Mouse (Mus musculus): Measurements from ENCODE around the gene Aup1. TPM values are rescaled to one million over a fixed set of nuclear protein-coding genes. Genes with fewer than 3 reads are reported as not detected.

Aup1 gene
- polyA plus RNA-seq, 1 experiment = 129 TPM

DNA sequence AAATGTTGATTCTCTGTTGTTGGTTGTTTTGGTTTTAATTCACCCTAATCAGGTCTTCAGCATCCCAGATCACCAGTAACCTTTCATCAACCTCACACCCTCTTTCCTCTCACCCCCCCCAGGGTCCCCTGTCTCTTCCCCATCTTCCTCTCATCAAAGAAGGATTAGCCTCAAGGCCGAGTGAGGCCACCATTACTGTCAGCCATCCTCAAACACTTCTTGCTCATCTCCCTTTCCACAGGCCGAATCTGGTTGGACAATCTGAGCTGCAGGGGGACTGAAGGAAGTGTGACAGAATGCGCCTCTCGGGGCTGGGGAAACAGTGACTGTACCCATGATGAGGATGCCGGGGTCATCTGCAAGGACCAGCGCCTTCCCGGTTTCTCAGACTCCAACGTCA lies 17.1 kb upstream of the Aup1 start:
- Histone ChIP-seq H3K4me1 (ENCODE audit: control insufficient read depth, insufficient read depth, low read length) (peaks cover 6% of the 10 kb centered on the region), H3K27ac (ENCODE audit: insufficient read depth, low read length) (no peak overlapping the region), H3K4me3 (ENCODE audit: insufficient read depth, low read length) (no peak overlapping the region)
- no peak for TF ChIP-seq CTCF (IDR thresholded peaks at IDR 0.05; ENCODE audit: borderline replicate concordance, insufficient read depth, low read length)
- TF ChIP-seq POLR2A (IDR thresholded peaks at IDR 0.05; ENCODE audit: low read depth, low read length) = no peak

- Histone ChIP-seq H3K27ac (ENCODE audit: insufficient read depth, low read length) (no peak overlapping the region), H3K4me1 (ENCODE audit: control insufficient read depth, insufficient read depth, low read length) (peaks cover 6% of the 10 kb centered on the region), H3K4me3 (ENCODE audit: insufficient read depth, low read length) (no peak overlapping the region)
- TF ChIP-seq CTCF (IDR thresholded peaks at IDR 0.05; ENCODE audit: borderline replicate concordance, insufficient read depth, low read length) (no peak), POLR2A (IDR thresholded peaks at IDR 0.05; ENCODE audit: low read depth, low read length) (no peak)
Observed at GRCm38 (mm10) chr6:83038496-83039012, 15.8 kb upstream of the Aup1 start.

DNA sequence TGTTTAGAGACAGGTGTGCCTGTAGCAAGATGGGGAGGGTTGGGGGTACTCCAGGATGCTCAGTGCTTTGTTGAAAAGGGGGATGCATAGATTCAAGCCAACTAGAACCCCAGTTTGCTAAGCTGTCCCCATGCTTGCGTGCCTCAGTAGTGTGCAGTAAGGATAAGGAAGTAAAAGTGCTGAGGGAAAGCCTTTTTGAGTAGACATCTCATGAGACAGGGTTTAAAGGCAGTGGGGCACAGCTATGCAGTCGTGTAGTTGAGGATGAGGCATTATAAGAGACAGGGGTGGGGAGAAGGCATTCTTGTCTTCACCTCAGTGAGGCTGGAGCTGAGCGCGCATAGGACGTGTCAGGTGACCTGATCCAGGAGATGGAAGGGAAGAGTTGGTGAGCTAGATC lies 13.7 kb upstream of the Aup1 start:
- TF ChIP-seq POLR2A (IDR thresholded peaks at IDR 0.05; ENCODE audit: low read depth, low read length) (no peak), CTCF (IDR thresholded peaks at IDR 0.05; ENCODE audit: borderline replicate concordance, insufficient read depth, low read length) (no peak)
- H3K27ac ChIP-seq (ENCODE audit: insufficient read depth, low read length) = no peak overlapping the region
- peaks cover 6% of the 10 kb centered on the region for H3K4me1 ChIP-seq (ENCODE audit: control insufficient read depth, insufficient read depth, low read length)
- H3K4me3 ChIP-seq (ENCODE audit: insufficient read depth, low read length) = no peak overlapping the region

DNA sequence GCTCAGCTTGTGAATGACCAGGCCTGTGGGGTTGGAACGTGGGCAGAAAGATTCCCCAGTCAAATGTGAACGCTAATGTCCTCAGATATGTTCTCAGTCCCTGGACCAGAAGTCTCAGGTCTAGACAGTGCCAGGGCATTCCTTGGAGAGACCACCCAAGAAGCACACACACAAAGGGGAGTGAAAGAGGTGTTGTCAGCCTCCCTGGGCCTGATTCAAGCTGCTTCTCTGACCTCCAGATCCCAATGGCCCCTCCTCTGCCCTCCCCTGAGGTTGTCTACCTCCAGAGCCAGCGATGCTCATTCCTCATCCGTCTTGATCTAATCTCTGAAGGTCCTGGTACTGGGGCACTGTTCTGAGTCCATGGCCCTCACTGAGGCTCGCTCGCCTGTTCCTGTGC lies 10.8 kb upstream of the Aup1 start:
- no peak overlapping the region for H3K27ac ChIP-seq (ENCODE audit: insufficient read depth, low read length)
- peaks cover under 1% of the 10 kb centered on the region; the same call in 1 of the 2 replicates for H3K4me1 ChIP-seq (ENCODE audit: control insufficient read depth, insufficient read depth, low read length)
- no peak for TF ChIP-seq CTCF (IDR thresholded peaks at IDR 0.05; ENCODE audit: borderline replicate concordance, insufficient read depth, low read length)
- H3K4me3 ChIP-seq (ENCODE audit: insufficient read depth, low read length) = no peak overlapping the region

DNA sequence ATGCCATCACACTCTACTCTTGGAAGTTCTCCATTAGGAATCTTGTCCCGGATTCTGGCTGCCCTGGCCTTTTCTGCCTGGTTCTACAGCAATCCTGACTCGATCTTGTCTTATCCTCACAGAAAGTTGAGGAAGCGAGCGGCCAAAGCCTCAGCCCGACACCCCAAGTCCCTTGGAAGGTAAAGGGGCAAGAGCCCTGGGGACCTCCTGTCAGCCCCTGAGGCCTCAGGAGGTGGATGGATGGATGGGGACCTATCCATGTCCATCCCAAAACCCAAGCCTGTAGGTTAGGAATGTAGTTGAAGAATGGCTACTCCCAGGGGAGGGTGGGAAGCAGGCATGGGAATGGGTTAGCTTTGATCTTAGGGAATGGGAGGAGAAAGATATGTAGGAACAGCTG lies 10.3 kb upstream of the Aup1 start:
- Histone ChIP-seq H3K4me3 (ENCODE audit: insufficient read depth, low read length) (no peak overlapping the region), H3K4me1 (ENCODE audit: control insufficient read depth, insufficient read depth, low read length) (no peaks in the 10 kb centered on the region; the same call in 1 of the 2 replicates), H3K27ac (ENCODE audit: insufficient read depth, low read length) (no peak overlapping the region)
- TF ChIP-seq CTCF (IDR thresholded peaks at IDR 0.05; ENCODE audit: borderline replicate concordance, insufficient read depth, low read length) (no peak), POLR2A (IDR thresholded peaks at IDR 0.05; ENCODE audit: low read depth, low read length) (no peak)

- TF ChIP-seq CTCF (IDR thresholded peaks at IDR 0.05; ENCODE audit: borderline replicate concordance, insufficient read depth, low read length) (no peak), POLR2A (IDR thresholded peaks at IDR 0.05; ENCODE audit: low read depth, low read length) (no peak)
- no peaks in the 10 kb centered on the region; the same call in 1 of the 2 replicates for H3K4me1 ChIP-seq (ENCODE audit: control insufficient read depth, insufficient read depth, low read length)
- no peak overlapping the region for H3K4me3 ChIP-seq (ENCODE audit: insufficient read depth, low read length)
- no peak overlapping the region for H3K27ac ChIP-seq (ENCODE audit: insufficient read depth, low read length)
Observed at GRCm38 (mm10) chr6:83044742-83045141, 9.6 kb upstream of the Aup1 start.

- Histone ChIP-seq H3K4me3 (ENCODE audit: insufficient read depth, low read length) (no peak overlapping the region), H3K27ac (ENCODE audit: insufficient read depth, low read length) (no peak overlapping the region), H3K4me1 (ENCODE audit: control insufficient read depth, insufficient read depth, low read length) (no peaks in the 10 kb centered on the region)
- no peak for TF ChIP-seq POLR2A (IDR thresholded peaks at IDR 0.05; ENCODE audit: low read depth, low read length)
- TF ChIP-seq CTCF (IDR thresholded peaks at IDR 0.05; ENCODE audit: borderline replicate concordance, insufficient read depth, low read length) = no peak
Observed at GRCm38 (mm10) chr6:83049367-83049766, 5.0 kb upstream of the Aup1 start.

GRCm38 (mm10) chr6:83053136-83053960 lies 973 bp upstream of the Aup1 start:
- TF ChIP-seq POLR2A (IDR thresholded peaks at IDR 0.05; ENCODE audit: low read depth, low read length) = peak; percentile 68
- TF ChIP-seq CTCF (IDR thresholded peaks at IDR 0.05; ENCODE audit: borderline replicate concordance, insufficient read depth, low read length) = no peak
- peak overlapping the region; percentile 74 for H3K27ac ChIP-seq (ENCODE audit: insufficient read depth, low read length)
- peaks cover 5% of the 10 kb centered on the region for H3K4me1 ChIP-seq (ENCODE audit: control insufficient read depth, insufficient read depth, low read length)
- peak overlapping the region; percentile 69 for H3K4me3 ChIP-seq (ENCODE audit: insufficient read depth, low read length)

DNA sequence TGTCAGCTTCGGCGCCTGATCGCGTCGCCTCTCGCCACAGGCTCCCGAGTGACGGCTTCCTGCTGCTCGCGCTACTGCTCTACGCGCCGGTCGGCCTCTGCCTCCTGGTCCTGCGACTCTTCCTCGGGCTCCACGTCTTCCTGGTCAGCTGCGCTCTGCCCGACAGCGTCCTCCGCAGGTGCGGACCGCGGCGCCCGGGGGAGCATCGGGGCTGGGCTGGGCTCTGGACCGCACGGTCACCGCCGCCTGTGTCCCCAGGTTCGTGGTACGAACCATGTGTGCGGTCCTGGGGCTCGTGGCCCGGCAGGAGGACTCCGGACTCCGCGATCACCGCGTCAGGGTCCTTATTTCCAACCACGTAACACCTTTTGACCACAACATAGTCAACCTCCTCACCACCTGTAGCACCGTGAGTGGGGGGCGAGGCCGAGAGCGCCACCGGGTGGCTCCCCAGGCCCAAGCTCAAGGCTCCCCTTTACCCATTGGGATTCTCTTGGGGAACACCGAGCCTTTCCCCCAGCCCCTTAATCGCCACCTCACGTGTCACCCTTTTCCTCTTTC lies 630 bp downstream of the Aup1 start, which contains the start of gene Htra2:
Gene Htra2, minus strand, starts transcription at position 403 of the 561 bp plus-strand sequence.
- Histone ChIP-seq H3K27ac (ENCODE audit: insufficient read depth, low read length) (peak within 1 kb of the TSS; percentile 74), H3K4me3 (ENCODE audit: insufficient read depth, low read length) (peak within 1 kb of the TSS; percentile 69), H3K4me1 (ENCODE audit: control insufficient read depth, insufficient read depth, low read length) (peaks cover 5% of the 10 kb centered on the region)
- TF ChIP-seq CTCF (IDR thresholded peaks at IDR 0.05; ENCODE audit: borderline replicate concordance, insufficient read depth, low read length) = peak; percentile 53; the same call in 1 of the 2 replicates
- TF ChIP-seq POLR2A (IDR thresholded peaks at IDR 0.05; ENCODE audit: low read depth, low read length) = no peak

- Histone ChIP-seq H3K4me1 (ENCODE audit: control insufficient read depth, insufficient read depth, low read length) (peaks cover 5% of the 10 kb centered on the region), H3K27ac (ENCODE audit: insufficient read depth, low read length) (no peak within 1 kb of the TSS), H3K4me3 (ENCODE audit: insufficient read depth, low read length) (no peak within 1 kb of the TSS)
- no peak for TF ChIP-seq POLR2A (IDR thresholded peaks at IDR 0.05; ENCODE audit: low read depth, low read length)
- TF ChIP-seq CTCF (IDR thresholded peaks at IDR 0.05; ENCODE audit: borderline replicate concordance, insufficient read depth, low read length) = no peak
Observed at GRCm38 (mm10) chr6:83057790-83058189, 3.5 kb downstream of the Aup1 start, which contains the start of gene Dqx1. Gene Dqx1, plus strand, starts transcription at chr6:83057844.

All from embryonic fibroblast, embryonic 13.5 days (primary cell).